Mouse (Mus musculus) bone marrow macrophage, adult 2 months (primary cell): ENCODE results near the gene Ern1. TPM values are rescaled to one million over a fixed set of nuclear protein-coding genes. Genes with fewer than 3 reads are reported as not detected.
"Not testable (repeated sequence)": the region's sequence is repeated elsewhere in the genome, so short reads cannot be mapped to it uniquely, and the experiment has no call there.

Source experiments
- H3K27ac ChIP-seq: 2 replicates; pipeline ENCODE4 v1.5.1; 2012; ENCODE audit warnings: low read depth, low read length; ENCODE audit not compliant: insufficient read depth
- H3K4me1 ChIP-seq: 2 replicates; pipeline ENCODE4 v1.6.1; 2012; ENCODE audit warnings: low read length; ENCODE audit not compliant: control insufficient read depth, insufficient read depth
- H3K4me3 ChIP-seq: 2 replicates; pipeline ENCODE4 v1.5.1; 2012; ENCODE audit warnings: mild to moderate bottlenecking, low read length, moderate library complexity; ENCODE audit not compliant: insufficient read depth
- CTCF ChIP-seq: IDR thresholded peaks from 2 replicates; pipeline ENCODE4 v1.5.1; 2012; ENCODE audit warnings: low read depth, mild to moderate bottlenecking, low read length, moderate library complexity
- POLR2A ChIP-seq: IDR thresholded peaks from 2 replicates; pipeline ENCODE4 v1.6.1; 2012; ENCODE audit warnings: mild to moderate bottlenecking, low read depth, low read length, borderline replicate concordance
- polyA plus RNA-seq: library from polyadenylated mRNA; stranded (reverse); fragments of >200 nt; gene quantifications from 2 replicates; pipeline ENCODE4 v1.2.4, GENCODE M21; 2012; ENCODE audit not compliant: missing spikeins, insufficient read depth, insufficient read length

The Ern1 gene
- polyA plus RNA-seq, 1 experiment: 27.8 TPM

GRCm38 (mm10) chr11:106418622-106419196 lies 68.9 kb downstream of the Ern1 start:
- Histone ChIP-seq H3K4me3 (no peak overlapping the region), H3K27ac (peak overlapping the region; percentile 98), H3K4me1 (peaks cover 42% of the 10 kb centered on the region)
- TF ChIP-seq POLR2A: no peak
- peak; percentile 63 for TF ChIP-seq CTCF

GRCm38 (mm10) chr11:106417860-106418259 lies 69.8 kb downstream of the Ern1 start:
- TF ChIP-seq CTCF (no peak), POLR2A (no peak)
- no peak overlapping the region for H3K4me3 ChIP-seq
- no peak overlapping the region for H3K27ac ChIP-seq
- peaks cover 42% of the 10 kb centered on the region for H3K4me1 ChIP-seq

- H3K4me3 ChIP-seq: no peak overlapping the region
- H3K27ac ChIP-seq: no peak overlapping the region
- peaks cover 39% of the 10 kb centered on the region for H3K4me1 ChIP-seq
- TF ChIP-seq CTCF (no peak), POLR2A (no peak)
These were observed 71.3 kb downstream of the Ern1 start for GRCm38 (mm10) chr11:106416331-106416730.

GRCm38 (mm10) chr11:106412641-106413360 lies 74.9 kb downstream of the Ern1 start:
- TF ChIP-seq CTCF (no peak), POLR2A (no peak)
- Histone ChIP-seq H3K4me3 (no peak overlapping the region), H3K27ac (no peak overlapping the region), H3K4me1 (peaks cover 22% of the 10 kb centered on the region)

- Histone ChIP-seq H3K4me3 (no peak overlapping the region), H3K4me1 (peaks cover 15% of the 10 kb centered on the region), H3K27ac (no peak overlapping the region)
- TF ChIP-seq POLR2A: no peak
- TF ChIP-seq CTCF: no peak
These were observed 76.5 kb downstream of the Ern1 start for GRCm38 (mm10) chr11:106411157-106411556.

- Histone ChIP-seq H3K27ac (no peak overlapping the region), H3K4me1 (peaks cover 14% of the 10 kb centered on the region), H3K4me3 (no peak overlapping the region)
- TF ChIP-seq POLR2A (no peak), CTCF (no peak)
These were observed 77.1 kb downstream of the Ern1 start for GRCm38 (mm10) chr11:106410507-106410906.

- TF ChIP-seq CTCF: no peak
- no peak for TF ChIP-seq POLR2A
- no peak overlapping the region for H3K4me3 ChIP-seq
- peaks cover 14% of the 10 kb centered on the region for H3K4me1 ChIP-seq
- H3K27ac ChIP-seq: no peak overlapping the region
These were observed 77.6 kb downstream of the Ern1 start for GRCm38 (mm10) chr11:106410011-106410410.

- Histone ChIP-seq H3K27ac (no peak overlapping the region), H3K4me3 (no peak overlapping the region), H3K4me1 (no peaks in the 10 kb centered on the region)
- no peak for TF ChIP-seq CTCF
- no peak for TF ChIP-seq POLR2A
These were observed 89.2 kb downstream of the Ern1 start for GRCm38 (mm10) chr11:106398481-106398880.

GRCm38 (mm10) chr11:106397656-106398055 lies 90.0 kb downstream of the Ern1 start:
- Histone ChIP-seq H3K27ac (no peak overlapping the region), H3K4me1 (no peaks in the 10 kb centered on the region), H3K4me3 (no peak overlapping the region)
- TF ChIP-seq POLR2A (no peak), CTCF (no peak; the same call in 1 of the 2 replicates)

- not testable (repeated sequence) for H3K27ac ChIP-seq, H3K4me3 ChIP-seq
- H3K4me1 ChIP-seq: peaks cover 13% of the 10 kb centered on the region
These were observed 93.6 kb downstream of the Ern1 start for GRCm38 (mm10) chr11:106394055-106394454.
